Mouse (Mus musculus): ENCODE results near the gene B4galnt1. TPM values are rescaled to one million over a fixed set of nuclear protein-coding genes. Genes with fewer than 3 reads are reported as not detected.

B4galnt1 gene
- polyA plus RNA-seq, 2 experiments: 11.8 to 12.1 TPM

DNA sequence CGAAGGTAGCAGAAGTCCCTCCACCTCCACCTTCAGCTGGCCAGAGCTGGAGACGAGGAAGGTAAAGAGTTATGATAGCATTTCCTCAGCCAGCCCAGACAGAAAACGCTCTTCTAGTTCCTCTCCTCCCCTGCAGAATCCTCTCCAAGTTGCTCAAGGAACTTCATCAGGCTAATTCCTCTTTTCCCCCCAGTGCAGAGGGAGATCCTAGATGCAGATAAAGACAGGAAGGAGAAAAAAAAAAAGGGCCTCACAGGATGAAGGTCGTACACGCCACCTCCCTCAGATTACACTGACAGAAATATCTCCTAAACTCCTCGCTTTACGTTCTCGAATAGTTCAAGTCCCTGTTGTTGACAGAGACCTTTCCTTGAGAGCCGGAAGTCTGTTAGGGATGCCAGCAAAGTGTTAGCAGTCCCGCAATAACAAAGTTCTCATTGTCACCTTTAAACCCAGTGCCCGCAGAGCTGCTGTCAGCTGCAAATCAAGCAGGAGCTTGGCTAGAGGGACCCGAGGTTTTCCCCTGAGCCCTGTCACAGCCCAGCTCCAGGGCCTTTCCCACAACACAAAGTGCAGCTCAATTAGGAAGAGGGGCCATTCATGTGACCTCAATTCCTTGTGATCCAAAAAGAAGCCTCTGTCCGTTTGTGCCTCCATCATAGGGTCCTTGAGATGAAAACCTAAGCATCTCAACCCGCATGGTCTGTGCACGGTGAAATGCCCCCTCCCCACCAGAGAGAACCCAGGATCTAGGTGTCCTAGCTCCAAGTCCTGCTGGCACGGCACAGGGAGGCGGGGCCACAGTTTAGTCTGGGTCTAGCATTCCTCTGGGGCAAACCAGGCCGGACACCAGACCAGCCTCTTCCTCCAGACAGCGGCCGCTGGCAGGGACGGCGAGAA is 29.7 kb downstream of the B4galnt1 start:
- peaks cover 29% of the 10 kb centered on the region for H3K4me1 ChIP-seq (ENCODE audit: control insufficient read depth, insufficient read depth, low read length)
- H3K27ac ChIP-seq (replicated peaks; ENCODE audit: low read depth, low read length): peak overlapping the region; percentile 93
- ATAC-seq (ENCODE audit: low FRiP score, low read depth) (0 out of 2 replicates have a peak, but pooled peaks have one; percentile 1), DNase-seq (ENCODE audit: low spot score) (no peak)
- WGBS: 12% methylated on average over 22 of the region's 22 CpGs
- peak overlapping the region; percentile 90 for H3K4me3 ChIP-seq (replicated peaks; ENCODE audit: low read length)
- peak overlapping the region; percentile 93 for H3K9ac ChIP-seq (ENCODE audit: low read depth, low read length, severe bottlenecking)
- H3K27me3 ChIP-seq (ENCODE audit: control insufficient read depth, insufficient read depth, low read length): no peaks in the 10 kb centered on the region
- H3K36me3 ChIP-seq (ENCODE audit: control insufficient read depth, insufficient read depth, low read length): peaks cover 48% of the 10 kb centered on the region
- TF ChIP-seq POLR2A (IDR thresholded peaks at IDR 0.05; ENCODE audit: borderline replicate concordance, extremely low read depth, insufficient read depth, insufficient read length): no peak
- peak overlapping the region; percentile 73 for H3K4me2 ChIP-seq (replicated peaks; ENCODE audit: low read depth, low read length, severe bottlenecking)
- no peaks in the 10 kb centered on the region for H3K9me3 ChIP-seq (ENCODE audit: control insufficient read depth, low read length)

GRCm38 (mm10) chr10:127195328-127196129 is 30.5 kb downstream of the B4galnt1 start, which contains the start of gene Dtx3:
Gene Dtx3 (minus strand): TSS chr10:127195728.
- H3K27me3 ChIP-seq (ENCODE audit: control insufficient read depth, insufficient read depth, low read length): no peaks in the 10 kb centered on the region
- TF ChIP-seq POLR2A (IDR thresholded peaks at IDR 0.05; ENCODE audit: borderline replicate concordance, extremely low read depth, insufficient read depth, insufficient read length): 0 out of 2 replicates have a peak, but pooled peaks have one; percentile 20
- peak within 1 kb of the TSS; percentile 93 for H3K9ac ChIP-seq (ENCODE audit: low read depth, low read length, severe bottlenecking)
- DNase-seq (ENCODE audit: low spot score) (no peak), ATAC-seq (ENCODE audit: low FRiP score, low read depth) (peak; percentile 66)
- peak within 1 kb of the TSS; percentile 90 for H3K4me3 ChIP-seq (replicated peaks; ENCODE audit: low read length)
- no peaks in the 10 kb centered on the region for H3K9me3 ChIP-seq (ENCODE audit: control insufficient read depth, low read length)
- H3K4me2 ChIP-seq (replicated peaks; ENCODE audit: low read depth, low read length, severe bottlenecking): peak within 1 kb of the TSS; percentile 73
- peak within 1 kb of the TSS; percentile 93 for H3K27ac ChIP-seq (replicated peaks; ENCODE audit: low read depth, low read length)
- H3K36me3 ChIP-seq (ENCODE audit: control insufficient read depth, insufficient read depth, low read length): peaks cover 55% of the 10 kb centered on the region
- WGBS: under 1% methylated on average over 22 of the region's 47 CpGs
- H3K4me1 ChIP-seq (ENCODE audit: control insufficient read depth, insufficient read depth, low read length): peaks cover 21% of the 10 kb centered on the region

DNA sequence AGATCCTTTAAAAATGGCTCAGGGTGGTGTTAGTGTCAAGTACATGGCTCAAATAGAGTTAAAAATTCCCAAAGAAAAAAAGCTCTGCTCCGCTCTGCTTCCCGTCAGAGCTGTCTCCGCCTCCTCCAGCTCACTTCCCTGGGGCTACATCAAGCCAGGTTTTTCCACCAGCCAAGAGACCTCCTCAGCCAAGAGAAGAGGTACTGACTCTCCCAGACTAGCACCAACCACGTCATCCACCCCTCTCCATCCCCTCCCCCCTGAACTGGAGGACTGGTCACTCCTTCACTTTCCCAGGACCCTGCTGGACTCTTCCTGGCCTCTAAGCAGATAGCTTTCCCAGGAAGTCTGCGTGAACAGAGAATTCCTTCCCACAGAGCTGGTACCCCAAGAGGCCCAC is 31.4 kb downstream of the B4galnt1 start:
- Histone ChIP-seq H3K9me3 (ENCODE audit: control insufficient read depth, low read length) (no peaks in the 10 kb centered on the region), H3K4me2 (replicated peaks; ENCODE audit: low read depth, low read length, severe bottlenecking) (peak overlapping the region; percentile 73), H3K36me3 (ENCODE audit: control insufficient read depth, insufficient read depth, low read length) (peaks cover 53% of the 10 kb centered on the region), H3K4me1 (ENCODE audit: control insufficient read depth, insufficient read depth, low read length) (peaks cover 15% of the 10 kb centered on the region), H3K27me3 (ENCODE audit: control insufficient read depth, insufficient read depth, low read length) (no peaks in the 10 kb centered on the region), H3K27ac (replicated peaks; ENCODE audit: low read depth, low read length) (peak overlapping the region; percentile 93), H3K4me3 (replicated peaks; ENCODE audit: low read length) (peak overlapping the region; percentile 90), H3K9ac (ENCODE audit: low read depth, low read length, severe bottlenecking) (peak overlapping the region; percentile 93)
- 1% methylated on average over 5 of the region's 5 CpGs for WGBS
- TF ChIP-seq POLR2A (IDR thresholded peaks at IDR 0.05; ENCODE audit: borderline replicate concordance, extremely low read depth, insufficient read depth, insufficient read length): no peak
- peak; percentile 82 for DNase-seq (ENCODE audit: low spot score)
- ATAC-seq (ENCODE audit: low FRiP score, low read depth): peak; percentile 88

- Histone ChIP-seq H3K4me3 (replicated peaks; ENCODE audit: low read length) (no peak overlapping the region), H3K27me3 (ENCODE audit: control insufficient read depth, insufficient read depth, low read length) (no peaks in the 10 kb centered on the region), H3K4me2 (replicated peaks; ENCODE audit: low read depth, low read length, severe bottlenecking) (no peak overlapping the region), H3K27ac (replicated peaks; ENCODE audit: low read depth, low read length) (no peak overlapping the region), H3K36me3 (ENCODE audit: control insufficient read depth, insufficient read depth, low read length) (peaks cover 51% of the 10 kb centered on the region), H3K9ac (ENCODE audit: low read depth, low read length, severe bottlenecking) (no peak overlapping the region), H3K9me3 (ENCODE audit: control insufficient read depth, low read length) (no peaks in the 10 kb centered on the region), H3K4me1 (ENCODE audit: control insufficient read depth, insufficient read depth, low read length) (peaks cover 15% of the 10 kb centered on the region)
- TF ChIP-seq POLR2A (IDR thresholded peaks at IDR 0.05; ENCODE audit: borderline replicate concordance, extremely low read depth, insufficient read depth, insufficient read length): no peak
- ATAC-seq (ENCODE audit: low FRiP score, low read depth) (no peak), DNase-seq (ENCODE audit: low spot score) (no peak)
- WGBS: 90% methylated on average over 8 of the region's 8 CpGs
These were observed 32.1 kb downstream of the B4galnt1 start for GRCm38 (mm10) chr10:127197104-127197503.

GRCm38 (mm10) chr10:127197505-127198110 is 32.6 kb downstream of the B4galnt1 start:
- Histone ChIP-seq H3K4me2 (replicated peaks; ENCODE audit: low read depth, low read length, severe bottlenecking) (no peak overlapping the region), H3K9me3 (ENCODE audit: control insufficient read depth, low read length) (no peaks in the 10 kb centered on the region), H3K36me3 (ENCODE audit: control insufficient read depth, insufficient read depth, low read length) (peaks cover 48% of the 10 kb centered on the region), H3K27ac (replicated peaks; ENCODE audit: low read depth, low read length) (no peak overlapping the region), H3K27me3 (ENCODE audit: control insufficient read depth, insufficient read depth, low read length) (no peaks in the 10 kb centered on the region), H3K4me1 (ENCODE audit: control insufficient read depth, insufficient read depth, low read length) (peaks cover 15% of the 10 kb centered on the region), H3K9ac (ENCODE audit: low read depth, low read length, severe bottlenecking) (no peak overlapping the region), H3K4me3 (replicated peaks; ENCODE audit: low read length) (no peak overlapping the region)
- TF ChIP-seq POLR2A (IDR thresholded peaks at IDR 0.05; ENCODE audit: borderline replicate concordance, extremely low read depth, insufficient read depth, insufficient read length): no peak
- ATAC-seq (ENCODE audit: low FRiP score, low read depth) (no peak), DNase-seq (ENCODE audit: low spot score) (no peak)
- WGBS: 87% methylated on average over 11 of the region's 11 CpGs
